Mouse (Mus musculus): ENCODE measurements around the gene 2010111I01Rik. TPM values are rescaled to one million over a fixed set of nuclear protein-coding genes. Genes with fewer than 3 reads are reported as not detected.

The 2010111I01Rik gene
- total and polyA plus RNA-seq, 3 experiments: 26.3 to 32.7 TPM; not detected in 1

DNA sequence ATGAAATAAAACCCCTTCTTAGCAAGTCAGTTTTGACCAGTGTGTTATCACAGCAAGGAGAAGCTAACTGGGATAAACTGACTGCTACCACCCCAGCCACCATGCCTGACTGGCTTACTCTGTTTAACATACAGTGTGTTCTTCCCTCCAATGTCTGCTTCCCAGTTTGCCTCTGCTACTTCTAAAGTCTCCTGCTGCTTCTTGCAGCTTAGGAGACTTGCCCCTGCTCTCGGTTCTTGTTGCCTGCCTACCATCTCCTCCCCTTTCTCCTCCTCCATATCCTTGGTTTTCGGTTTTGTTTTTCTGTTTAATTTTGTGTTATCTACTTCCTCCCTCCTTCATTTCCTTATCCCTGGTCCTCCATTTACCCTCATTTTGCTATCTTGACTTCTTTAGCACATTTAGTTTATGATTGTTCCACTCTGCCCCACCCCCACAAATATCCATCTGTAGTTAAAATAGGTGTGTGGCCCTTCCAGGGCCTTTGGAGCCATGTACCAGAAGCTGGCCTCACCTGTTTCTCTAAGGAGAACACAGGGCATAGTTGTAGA is 185.9 kb downstream of the 2010111I01Rik start:
- Histone ChIP-seq H3K27me3 (ENCODE audit: control insufficient read depth in 1 of 2, insufficient read depth in 2 of 2, low read length in 2 of 2) (no peaks in the 10 kb centered on the region), H3K27ac (ENCODE audit: control insufficient read depth, low read depth, low read length) (peak overlapping the region; percentile 74), H3K9ac (ENCODE audit: control insufficient read depth, low read depth, low read length, poor library complexity, severe bottlenecking) (peak overlapping the region; percentile 13; the same call in 1 of the 2 replicates), H3K79me2 (ENCODE audit: control insufficient read depth, insufficient read depth, low read length, poor library complexity) (no peaks in the 10 kb centered on the region), H3K36me3 (ENCODE audit: control insufficient read depth in 1 of 2, insufficient read depth in 2 of 2, low read length in 2 of 2) (peaks cover 0 to 16% of the 10 kb centered on the region in 2 experiments; a peak in 2 of 4 replicates), H3K9me3 (replicated peaks; ENCODE audit: insufficient read depth, low read length) (no peaks in the 10 kb centered on the region; the same call in 1 of the 2 replicates), H3K4me1 (ENCODE audit: control insufficient read depth in 1 of 2, insufficient read depth in 2 of 2, low read length in 2 of 2) (peaks cover 14 to 26% of the 10 kb centered on the region in 2 experiments), H3K4me3 (ENCODE audit: control insufficient read depth in 1 of 2, insufficient read depth in 1 of 2, low read depth in 2 of 2, low read length in 2 of 2) (peak overlapping the region; percentile 29 to 50)
- TF ChIP-seq TBP (IDR thresholded peaks at IDR 0.05; ENCODE audit: low read depth, low read length) (peak; percentile 55; the same call in 1 of the 2 replicates), GATA1 (IDR thresholded peaks at IDR 0.05; ENCODE audit: low read depth, low read length) (peak; percentile 77), ETS1 (IDR thresholded peaks at IDR 0.05; ENCODE audit: low read depth, low read length) (peak; percentile 70), ZC3H11A (IDR thresholded peaks at IDR 0.05; ENCODE audit: low read depth, low read length) (no peak), EP300 (IDR thresholded peaks at IDR 0.05; ENCODE audit: low read depth in 1 of 2, low read length in 2 of 2) (peak; percentile 78 to 86), TCF12 (IDR thresholded peaks at IDR 0.05; ENCODE audit: low read depth, low read length) (peak; percentile 59), POLR2A (IDR thresholded peaks at IDR 0.05; ENCODE audit: control insufficient read depth in 1 of 2, insufficient read depth in 1 of 2, low read depth in 1 of 2, low read length in 2 of 2, poor library complexity in 1 of 2) (0 out of 4 replicates have a peak, but pooled peaks of 1 of the 2 experiments have one; percentile 41), E2F4 (IDR thresholded peaks at IDR 0.05; ENCODE audit: borderline replicate concordance, low read depth, low read length) (no peak), RAD21 (IDR thresholded peaks at IDR 0.05; ENCODE audit: low read depth, low read length) (no peak), SIN3A (IDR thresholded peaks at IDR 0.05; ENCODE audit: low read length) (peak; percentile 39; the same call in 1 of the 2 replicates)
- DNase-seq (ENCODE audit: low read depth, low spot score): peak; percentile 68

DNA sequence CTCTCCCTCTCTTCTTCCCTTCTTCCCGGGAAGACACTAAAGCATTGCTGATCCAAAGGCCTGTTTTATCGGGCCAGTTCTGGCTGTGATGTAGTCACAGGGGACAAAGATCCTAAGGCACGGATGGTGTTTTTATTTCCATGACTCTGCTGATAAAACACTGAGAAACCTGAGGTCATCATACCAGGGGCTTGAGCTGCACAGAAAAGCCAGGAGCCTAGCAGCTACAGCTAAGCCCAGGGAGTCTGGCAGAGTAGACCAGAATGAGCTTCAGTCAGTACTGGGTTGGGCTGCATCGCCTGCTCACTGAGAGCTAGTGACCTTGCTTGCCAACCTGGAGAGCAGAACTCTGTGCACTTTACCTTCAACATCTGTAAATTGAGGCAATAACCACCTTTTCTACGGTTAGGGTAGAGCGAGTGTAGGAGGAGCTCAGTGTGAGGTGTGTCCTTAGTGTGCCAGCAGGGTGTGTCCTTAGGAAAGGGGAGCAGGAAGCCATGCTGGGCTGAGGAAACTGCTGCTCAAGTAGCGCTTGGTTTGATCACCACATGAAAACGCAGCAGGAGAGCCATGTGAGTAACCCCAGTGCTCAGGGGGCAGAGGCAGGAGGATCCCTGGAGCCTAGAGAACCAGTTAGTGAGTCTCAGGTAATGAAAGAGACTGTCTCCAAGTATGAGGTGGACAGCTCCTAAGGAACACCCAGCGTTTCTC is 186.5 kb downstream of the 2010111I01Rik start:
- DNase-seq (ENCODE audit: low read depth, low spot score): peak; percentile 47
- Histone ChIP-seq H3K9ac (ENCODE audit: control insufficient read depth, low read depth, low read length, poor library complexity, severe bottlenecking) (no peak overlapping the region), H3K36me3 (ENCODE audit: control insufficient read depth in 1 of 2, insufficient read depth in 2 of 2, low read length in 2 of 2) (peaks cover 0 to 16% of the 10 kb centered on the region in 2 experiments; a peak in 2 of 4 replicates), H3K79me2 (ENCODE audit: control insufficient read depth, insufficient read depth, low read length, poor library complexity) (no peaks in the 10 kb centered on the region), H3K9me3 (replicated peaks; ENCODE audit: insufficient read depth, low read length) (no peaks in the 10 kb centered on the region; the same call in 1 of the 2 replicates), H3K4me3 (ENCODE audit: control insufficient read depth in 1 of 2, insufficient read depth in 1 of 2, low read depth in 2 of 2, low read length in 2 of 2) (peak overlapping the region in 1 of 2 experiments; percentile 29; a peak in 3 of 4 replicates), H3K27ac (ENCODE audit: control insufficient read depth, low read depth, low read length) (peak overlapping the region; percentile 74), H3K4me1 (ENCODE audit: control insufficient read depth in 1 of 2, insufficient read depth in 2 of 2, low read length in 2 of 2) (peaks cover 14 to 26% of the 10 kb centered on the region in 2 experiments), H3K27me3 (ENCODE audit: control insufficient read depth in 1 of 2, insufficient read depth in 2 of 2, low read length in 2 of 2) (no peaks in the 10 kb centered on the region)
- TF ChIP-seq MXI1 (IDR thresholded peaks at IDR 0.05; ENCODE audit: low read depth, low read length): no peak
- no peak for TF ChIP-seq E2F4 (IDR thresholded peaks at IDR 0.05; ENCODE audit: borderline replicate concordance, low read depth, low read length)
- no peak for TF ChIP-seq MAX (IDR thresholded peaks at IDR 0.05; ENCODE audit: low read length)
- TF ChIP-seq HCFC1 (IDR thresholded peaks at IDR 0.05; ENCODE audit: low read depth, low read length): no peak
- no peak for TF ChIP-seq BHLHE40 (IDR thresholded peaks at IDR 0.05; ENCODE audit: borderline replicate concordance, low read depth, low read length)

All from MEL (cell line).